Mouse (Mus musculus) cerebellum, adult 2 months (tissue): ENCODE results near the gene Erbin.

ENCODE experiments used
- CTCF ChIP-seq: fragments of 200-500 bp; IDR thresholded peaks from 2 replicates; pipeline ENCODE4 v1.5.1; 2011; ENCODE audit warnings: low read depth, mild to moderate bottlenecking, control low read depth, low read length, moderate library complexity, borderline replicate concordance; ENCODE audit not compliant: insufficient read depth
- POLR2A ChIP-seq: fragments of 200-500 bp; IDR thresholded peaks from 2 replicates; pipeline ENCODE4 v1.6.1; 2011; ENCODE audit warnings: low read length, control low read depth, borderline replicate concordance; ENCODE audit not compliant: insufficient read depth

DNA sequence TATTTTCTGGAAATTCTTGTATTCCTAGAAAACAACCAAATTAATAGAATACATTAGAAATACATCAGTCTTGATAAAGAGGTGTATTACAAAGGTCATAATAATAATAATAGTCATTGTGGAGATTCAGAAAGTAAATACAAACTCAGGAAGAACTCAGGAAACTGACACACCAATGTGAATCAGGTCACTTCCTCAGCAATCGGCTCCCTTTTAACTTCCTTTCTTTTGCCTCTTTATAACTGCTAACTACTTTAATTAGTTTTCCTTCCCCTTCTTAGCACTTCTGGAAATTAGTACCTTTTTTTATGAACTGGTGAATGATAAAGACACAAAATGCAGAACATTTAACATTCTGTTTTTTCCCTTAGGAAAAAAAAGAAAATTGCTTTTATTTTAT lies 51.4 kb downstream of the Erbin start:
- TF ChIP-seq POLR2A (no peak), CTCF (no peak)
